Mouse (Mus musculus): ENCODE measurements around the gene Ccdc146. TPM values are rescaled to one million over a fixed set of nuclear protein-coding genes. Genes with fewer than 3 reads are reported as not detected.

The Ccdc146 gene
- polyA plus RNA-seq, 1 experiment from 2014 or later = 1.4 TPM

GRCm38 (mm10) chr5:21263202-21264055, 161.0 kb downstream of the Ccdc146 start:
- H3K4me1 ChIP-seq (replicated peaks; ENCODE audit: control insufficient read depth, insufficient read depth, low read length) = peaks cover 6% of the 10 kb centered on the region; the same call in 1 of the 2 replicates
- 0 out of 2 replicates have a peak overlapping the region, but pooled peaks have one; percentile 8 for H3K9ac ChIP-seq
- no peak overlapping the region for H3K4me2 ChIP-seq (replicated peaks)
- H3K36me3 ChIP-seq (replicated peaks; ENCODE audit: control insufficient read depth, insufficient read depth) = no peaks in the 10 kb centered on the region
- 29% methylated on average over 18 of the region's 18 CpGs for WGBS
- peak overlapping the region; percentile 72 for H3K27ac ChIP-seq
- no peaks in the 10 kb centered on the region for H3K9me3 ChIP-seq (ENCODE audit: control insufficient read depth, low read length)
- H3K4me3 ChIP-seq (replicated peaks; ENCODE audit: low read length) = no peak overlapping the region
- H3K27me3 ChIP-seq (ENCODE audit: control insufficient read depth, insufficient read depth, low read length) = no peaks in the 10 kb centered on the region
- ATAC-seq (ENCODE audit: low FRiP score) (peak; percentile 67; the same call in 1 of the 2 replicates), DNase-seq (ENCODE audit: low spot score) (peak; percentile 64)

GRCm38 (mm10) chr5:21261202-21261844, 163.2 kb downstream of the Ccdc146 start:
- ATAC-seq (ENCODE audit: low FRiP score) (no peak), DNase-seq (ENCODE audit: low spot score) (no peak)
- Histone ChIP-seq H3K27me3 (ENCODE audit: control insufficient read depth, insufficient read depth, low read length) (no peaks in the 10 kb centered on the region), H3K36me3 (replicated peaks; ENCODE audit: control insufficient read depth, insufficient read depth) (no peaks in the 10 kb centered on the region), H3K9ac (no peak overlapping the region), H3K4me1 (replicated peaks; ENCODE audit: control insufficient read depth, insufficient read depth, low read length) (peaks cover 6% of the 10 kb centered on the region; the same call in 1 of the 2 replicates), H3K4me2 (replicated peaks) (no peak overlapping the region), H3K4me3 (replicated peaks; ENCODE audit: low read length) (no peak overlapping the region), H3K27ac (peak overlapping the region; percentile 10; the same call in 1 of the 2 replicates), H3K9me3 (ENCODE audit: control insufficient read depth, low read length) (no peaks in the 10 kb centered on the region)
- WGBS = 35% methylated on average over 6 of the region's 6 CpGs

GRCm38 (mm10) chr5:21260746-21261145, 163.7 kb downstream of the Ccdc146 start:
- ATAC-seq (ENCODE audit: low FRiP score) (no peak), DNase-seq (ENCODE audit: low spot score) (no peak)
- WGBS = 83% methylated on average over 7 of the region's 7 CpGs
- no peak overlapping the region for H3K4me2 ChIP-seq (replicated peaks)
- H3K4me3 ChIP-seq (replicated peaks; ENCODE audit: low read length) = no peak overlapping the region
- H3K36me3 ChIP-seq (replicated peaks; ENCODE audit: control insufficient read depth, insufficient read depth) = no peaks in the 10 kb centered on the region
- no peak overlapping the region for H3K9ac ChIP-seq
- peaks cover 6% of the 10 kb centered on the region; the same call in 1 of the 2 replicates for H3K4me1 ChIP-seq (replicated peaks; ENCODE audit: control insufficient read depth, insufficient read depth, low read length)
- H3K27ac ChIP-seq = no peak overlapping the region
- H3K27me3 ChIP-seq (ENCODE audit: control insufficient read depth, insufficient read depth, low read length) = no peaks in the 10 kb centered on the region
- H3K9me3 ChIP-seq (ENCODE audit: control insufficient read depth, low read length) = no peaks in the 10 kb centered on the region

- Histone ChIP-seq H3K4me1 (replicated peaks; ENCODE audit: control insufficient read depth, insufficient read depth, low read length) (peaks cover 6% of the 10 kb centered on the region; the same call in 1 of the 2 replicates), H3K4me3 (replicated peaks; ENCODE audit: low read length) (no peak overlapping the region), H3K9me3 (ENCODE audit: control insufficient read depth, low read length) (no peaks in the 10 kb centered on the region), H3K9ac (no peak overlapping the region), H3K36me3 (replicated peaks; ENCODE audit: control insufficient read depth, insufficient read depth) (no peaks in the 10 kb centered on the region), H3K4me2 (replicated peaks) (no peak overlapping the region), H3K27me3 (ENCODE audit: control insufficient read depth, insufficient read depth, low read length) (no peaks in the 10 kb centered on the region), H3K27ac (no peak overlapping the region)
- ATAC-seq (ENCODE audit: low FRiP score) = no peak
- DNase-seq (ENCODE audit: low spot score) = no peak
- WGBS = 77% methylated on average over 6 of the region's 6 CpGs
Measured at GRCm38 (mm10) chr5:21257806-21258205, 166.7 kb downstream of the Ccdc146 start.

DNA sequence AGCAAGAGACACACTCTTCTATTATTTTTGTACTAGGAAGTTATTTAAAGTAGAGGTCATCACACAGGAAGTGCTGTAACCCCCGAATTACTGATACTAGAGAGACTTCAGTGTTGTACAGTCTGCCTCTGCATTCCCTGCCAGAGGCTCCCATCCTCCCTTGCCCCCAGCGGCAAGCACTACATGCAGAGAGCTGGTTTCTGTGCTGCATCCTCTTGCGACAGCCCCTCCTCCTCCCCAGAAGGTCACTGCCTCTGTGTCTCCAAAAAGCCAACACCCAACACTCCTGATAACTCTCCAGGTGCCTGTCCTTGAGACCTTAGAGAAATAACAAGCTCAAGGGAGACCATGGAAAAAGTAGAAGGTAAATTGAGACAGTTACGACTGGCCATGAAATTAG, 167.4 kb downstream of the Ccdc146 start:
- Histone ChIP-seq H3K4me1 (replicated peaks; ENCODE audit: control insufficient read depth, insufficient read depth, low read length) (peaks cover 6% of the 10 kb centered on the region; the same call in 1 of the 2 replicates), H3K9ac (no peak overlapping the region), H3K9me3 (ENCODE audit: control insufficient read depth, low read length) (no peaks in the 10 kb centered on the region), H3K27me3 (ENCODE audit: control insufficient read depth, insufficient read depth, low read length) (no peaks in the 10 kb centered on the region), H3K4me2 (replicated peaks) (no peak overlapping the region), H3K4me3 (replicated peaks; ENCODE audit: low read length) (no peak overlapping the region), H3K36me3 (replicated peaks; ENCODE audit: control insufficient read depth, insufficient read depth) (no peaks in the 10 kb centered on the region), H3K27ac (no peak overlapping the region)
- ATAC-seq (ENCODE audit: low FRiP score) = no peak
- DNase-seq (ENCODE audit: low spot score) = no peak
- WGBS = 67% methylated on average over 4 of the region's 4 CpGs

- Histone ChIP-seq H3K4me2 (replicated peaks) (no peak overlapping the region), H3K9ac (no peak overlapping the region), H3K27me3 (ENCODE audit: control insufficient read depth, insufficient read depth, low read length) (no peaks in the 10 kb centered on the region), H3K4me3 (replicated peaks; ENCODE audit: low read length) (no peak overlapping the region), H3K27ac (no peak overlapping the region), H3K9me3 (ENCODE audit: control insufficient read depth, low read length) (no peaks in the 10 kb centered on the region), H3K36me3 (replicated peaks; ENCODE audit: control insufficient read depth, insufficient read depth) (no peaks in the 10 kb centered on the region), H3K4me1 (replicated peaks; ENCODE audit: control insufficient read depth, insufficient read depth, low read length) (no peaks in the 10 kb centered on the region)
- WGBS = 92% methylated on average over 5 of the region's 5 CpGs
- ATAC-seq (ENCODE audit: low FRiP score) = no peak
- no peak for DNase-seq (ENCODE audit: low spot score)
Measured at GRCm38 (mm10) chr5:21255551-21256132, 168.8 kb downstream of the Ccdc146 start.

DNA sequence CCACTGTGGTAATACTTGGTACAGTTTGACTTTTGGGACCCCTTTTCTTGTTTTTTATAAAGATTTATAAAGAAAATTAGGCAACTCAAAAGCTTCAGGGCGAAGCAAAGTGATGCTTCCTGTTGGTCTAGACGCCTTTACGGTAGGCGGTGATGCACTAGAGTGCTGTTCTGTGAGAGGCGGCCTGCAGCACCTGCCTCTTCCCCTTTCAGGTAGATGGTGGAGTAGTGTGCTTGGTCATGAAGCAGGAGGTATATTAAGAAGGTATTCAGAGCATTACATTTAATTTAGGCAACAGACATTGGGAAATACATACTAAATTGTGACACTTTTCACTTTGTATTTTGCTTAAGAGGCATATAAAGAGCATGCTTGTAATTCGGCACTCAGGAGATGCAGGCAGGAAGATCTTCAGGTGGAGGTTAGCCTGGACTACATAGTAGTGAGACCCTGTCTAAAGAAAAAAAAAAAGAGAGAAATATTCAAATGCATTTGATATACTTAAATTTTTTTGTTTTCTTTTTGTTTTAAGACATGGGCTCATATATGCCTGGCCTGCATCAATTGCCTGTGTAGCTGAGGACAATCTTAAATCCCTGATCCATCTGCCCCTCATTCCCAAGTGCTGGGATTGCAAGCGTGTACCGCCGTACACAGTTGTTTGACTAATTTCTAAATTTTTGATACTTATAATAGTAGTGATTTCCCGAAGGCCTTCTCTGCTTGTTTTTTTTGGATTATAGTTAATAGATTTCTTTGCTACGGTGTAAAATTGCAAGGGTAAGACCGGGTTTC, 169.5 kb downstream of the Ccdc146 start:
- Histone ChIP-seq H3K4me2 (replicated peaks) (no peak overlapping the region), H3K27me3 (ENCODE audit: control insufficient read depth, insufficient read depth, low read length) (no peaks in the 10 kb centered on the region), H3K9me3 (ENCODE audit: control insufficient read depth, low read length) (no peaks in the 10 kb centered on the region), H3K27ac (no peak overlapping the region), H3K4me3 (replicated peaks; ENCODE audit: low read length) (no peak overlapping the region), H3K36me3 (replicated peaks; ENCODE audit: control insufficient read depth, insufficient read depth) (no peaks in the 10 kb centered on the region), H3K9ac (no peak overlapping the region), H3K4me1 (replicated peaks; ENCODE audit: control insufficient read depth, insufficient read depth, low read length) (no peaks in the 10 kb centered on the region)
- 92% methylated on average over 12 of the region's 12 CpGs for WGBS
- ATAC-seq (ENCODE audit: low FRiP score) (no peak), DNase-seq (ENCODE audit: low spot score) (no peak)

- WGBS = 83% methylated on average over 5 of the region's 5 CpGs
- Histone ChIP-seq H3K9ac (no peak overlapping the region), H3K27ac (no peak overlapping the region), H3K4me3 (replicated peaks; ENCODE audit: low read length) (no peak overlapping the region), H3K4me2 (replicated peaks) (no peak overlapping the region), H3K27me3 (ENCODE audit: control insufficient read depth, insufficient read depth, low read length) (no peaks in the 10 kb centered on the region), H3K36me3 (replicated peaks; ENCODE audit: control insufficient read depth, insufficient read depth) (no peaks in the 10 kb centered on the region), H3K4me1 (replicated peaks; ENCODE audit: control insufficient read depth, insufficient read depth, low read length) (no peaks in the 10 kb centered on the region), H3K9me3 (ENCODE audit: control insufficient read depth, low read length) (no peaks in the 10 kb centered on the region)
- no peak for ATAC-seq (ENCODE audit: low FRiP score)
- DNase-seq (ENCODE audit: low spot score) = no peak
Measured at GRCm38 (mm10) chr5:21248834-21249233, 175.6 kb downstream of the Ccdc146 start.
